Mouse (Mus musculus) G1E (cell line): Measurements from ENCODE around the gene Nat8f2.
"Not testable (repeated sequence)": the region's sequence is repeated elsewhere in the genome, so short reads cannot be mapped to it uniquely, and the experiment has no call there.

Source experiments
- CTCF ChIP-seq: IDR thresholded peaks from 2 replicates; pipeline ENCODE4 v1.5.1; 2012; ENCODE audit warnings: low read depth, low read length, inconsistent platforms, mixed read lengths
- GATA1 ChIP-seq: IDR thresholded peaks from 2 replicates; pipeline ENCODE4 v1.6.1; 2012; ENCODE audit warnings: borderline replicate concordance, low read length, inconsistent platforms, mixed read lengths

DNA sequence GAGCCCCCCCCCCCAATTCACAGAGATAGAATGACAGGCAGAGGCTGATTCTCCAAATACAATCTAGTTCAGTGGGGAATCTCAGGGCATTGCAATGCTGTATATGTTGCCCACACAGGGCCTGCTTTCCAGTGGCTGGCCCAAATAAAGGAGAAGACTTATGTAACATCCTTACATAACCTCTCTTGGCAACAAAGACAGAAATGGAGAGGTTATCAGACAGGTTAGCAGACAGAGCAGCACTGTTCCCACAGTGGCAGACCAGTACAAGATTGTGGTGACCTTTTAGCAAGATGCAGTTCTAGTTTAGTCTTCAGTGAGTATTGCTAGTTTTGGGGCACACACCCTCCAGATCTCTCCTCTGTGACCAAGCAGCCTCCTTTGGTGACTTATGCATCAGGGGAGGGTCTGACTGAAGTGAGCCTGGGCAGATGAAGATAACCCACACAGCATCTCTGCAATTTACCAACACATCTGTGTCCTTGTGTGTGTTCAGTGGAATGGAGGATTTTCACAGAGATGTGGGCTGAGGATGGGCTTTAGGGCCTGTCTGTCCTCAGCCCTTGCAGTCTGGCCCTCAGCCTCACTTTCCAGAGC is 34.4 kb downstream of the Nat8f2 start:
- TF ChIP-seq CTCF, GATA1: not testable (repeated sequence)
